Mouse (Mus musculus) intestine, embryonic 14.5 days (tissue): Measurements from ENCODE around the gene Hivep2. TPM values are rescaled to one million over a fixed set of nuclear protein-coding genes. Genes with fewer than 3 reads are reported as not detected.
A peak's percentile ranks its signal among the peaks of the same experiment; 100 is the strongest.

Experiments
- ATAC-seq: fragments of 200-750 bp; cut with Nextera tagmentation; replicated peaks from 2 replicates; pipeline ENCODE4 v1.8.0; 2017; ENCODE audit warnings: low read depth, moderate number of reproducible peaks, moderate TSS enrichment, moderate library complexity; ENCODE audit not compliant: low FRiP score, low TSS enrichment
- DNase-seq: peaks from one replicate; pipeline ENCODE4 v3.0.0-alpha.2; 2018; ENCODE audit warnings: low spot score
- H3K27ac ChIP-seq: fragments of 300-500 bp; sonication (generic); 2 replicates; pipeline ENCODE4 v1.5.1; 2014; ENCODE audit warnings: low read depth, mild to moderate bottlenecking, control low read depth
- H3K27me3 ChIP-seq: fragments of 300-500 bp; sonication (generic); replicated peaks from 2 replicates; pipeline ENCODE4 v1.6.1; 2014; ENCODE audit warnings: low read length, control low read depth; ENCODE audit not compliant: control insufficient read depth, insufficient read depth
- H3K36me3 ChIP-seq: fragments of 300-500 bp; sonication (generic); 2 replicates; pipeline ENCODE4 v1.6.1; 2014; ENCODE audit warnings: low read length, control low read depth; ENCODE audit not compliant: control insufficient read depth, insufficient read depth
- H3K4me1 ChIP-seq: fragments of 300-500 bp; sonication (generic); replicated peaks from 2 replicates; pipeline ENCODE4 v1.6.1; 2014; ENCODE audit warnings: low read length, control low read depth, mixed read lengths; ENCODE audit not compliant: control insufficient read depth, insufficient read depth
- H3K4me2 ChIP-seq: fragments of 300-500 bp; sonication (generic); 2 replicates; pipeline ENCODE4 v1.6.1; 2014; ENCODE audit warnings: low read length
- H3K4me3 ChIP-seq: fragments of 300-500 bp; sonication (generic); 2 replicates; pipeline ENCODE4 v1.5.1; 2014; ENCODE audit warnings: low read depth, low read length, control low read depth, mixed read lengths
- H3K9ac ChIP-seq: fragments of 300-500 bp; sonication (generic); 2 replicates; pipeline ENCODE4 v1.6.1; 2014; ENCODE audit warnings: mild to moderate bottlenecking, low read length
- H3K9me3 ChIP-seq: fragments of 300-500 bp; sonication (generic); 2 replicates; pipeline ENCODE4 v1.6.1; 2016; ENCODE audit warnings: low read length, control low read depth; ENCODE audit not compliant: control insufficient read depth
- WGBS: fragments of 180-500 bp; shearing (Covaris S2); extraction: QIAGEN DNeasy Blood & Tissue Kit; methylation state at CpG from one replicate; pipeline ENCODE4 v1.1.7; 2014; 5-methylcytosine and 5-hydroxymethylcytosine counted together
- polyA plus RNA-seq: library from polyadenylated mRNA; unstranded; fragments of >200 nt; fragmentation: Nextera tagmentation; extraction: Ambion mirVana; gene quantifications from 2 replicates; pipeline ENCODE4 v1.2.1, GENCODE M21; 2014

The Hivep2 gene
- polyA plus RNA-seq, 1 experiment from 2014 or later: 7.1 TPM

DNA sequence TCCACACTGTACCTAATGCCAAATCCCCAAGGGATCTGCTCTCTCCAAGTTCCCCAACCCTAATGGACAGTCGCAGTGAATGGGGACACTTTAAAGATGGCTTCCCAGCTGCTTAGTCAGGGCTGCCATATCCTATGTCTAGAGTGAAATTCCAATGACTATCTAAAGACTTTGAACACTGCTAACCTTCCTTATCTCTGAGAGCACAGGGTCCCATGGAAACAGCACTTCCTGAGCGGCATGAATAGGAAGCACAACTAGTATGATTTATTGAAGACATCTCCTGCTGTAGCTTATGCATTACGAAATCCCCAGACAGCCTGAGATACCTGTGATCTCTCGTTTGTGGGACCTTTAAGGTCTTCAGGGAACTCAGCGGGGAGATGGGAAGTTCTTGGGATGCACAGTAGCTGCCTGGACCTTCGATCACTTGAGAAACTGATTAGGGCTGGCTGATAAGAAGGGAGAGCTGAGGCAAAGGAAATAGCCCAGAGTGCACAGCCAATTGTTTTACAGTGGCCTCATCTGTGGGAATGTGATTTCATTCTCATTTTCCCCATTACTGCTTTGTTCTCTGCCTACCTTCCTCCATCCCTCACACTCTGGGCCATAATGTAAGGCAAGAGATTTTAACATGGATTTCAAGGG is 202.4 kb downstream of the Hivep2 start:
- ATAC-seq: no peak
- Histone ChIP-seq H3K27me3 (no peaks in the 10 kb centered on the region), H3K9me3 (no peaks in the 10 kb centered on the region), H3K9ac (no peak overlapping the region), H3K4me3 (no peak overlapping the region), H3K4me1 (no peaks in the 10 kb centered on the region), H3K36me3 (no peaks in the 10 kb centered on the region), H3K27ac (no peak overlapping the region), H3K4me2 (no peak overlapping the region)
- DNase-seq: no peak
- WGBS: 53% methylated on average over 6 of the region's 6 CpGs

DNA sequence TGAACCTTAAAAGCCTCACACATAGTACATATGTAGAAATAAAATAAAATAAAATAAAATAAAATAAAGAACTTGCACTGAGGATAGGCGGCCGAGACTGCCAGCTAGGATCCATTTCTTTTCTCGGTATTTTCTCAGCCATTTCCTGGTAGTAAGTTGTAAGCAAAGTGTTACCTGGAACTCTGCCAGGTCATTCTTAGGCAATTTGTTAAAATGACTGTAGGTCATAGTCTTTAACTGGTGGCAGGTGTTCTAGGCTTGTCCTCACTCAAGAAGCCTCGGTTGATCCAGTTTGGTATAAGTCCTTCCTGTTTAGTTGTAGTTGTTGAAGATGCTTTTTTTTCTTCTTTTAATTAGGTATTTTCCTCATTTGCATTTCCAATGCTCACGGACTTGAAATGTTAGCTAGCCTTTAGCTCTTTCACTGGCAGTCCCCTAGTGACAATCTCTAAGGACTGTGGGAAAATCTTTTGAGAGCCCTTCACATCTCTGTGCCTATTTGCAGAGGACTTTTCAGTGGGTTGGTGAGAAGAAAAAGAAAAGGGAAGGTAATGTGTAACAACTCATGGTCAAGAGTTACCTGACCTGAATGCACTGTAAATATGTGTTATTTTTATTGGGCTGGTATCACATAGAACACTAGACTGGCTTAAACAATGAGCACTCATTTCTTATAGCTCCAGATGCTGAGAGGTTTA is 203.1 kb downstream of the Hivep2 start:
- no peaks in the 10 kb centered on the region for H3K4me1 ChIP-seq
- no peak overlapping the region for H3K4me2 ChIP-seq
- no peaks in the 10 kb centered on the region for H3K36me3 ChIP-seq
- no peak overlapping the region for H3K27ac ChIP-seq
- H3K27me3 ChIP-seq: no peaks in the 10 kb centered on the region
- 72% methylated on average over 5 of the region's 5 CpGs for WGBS
- H3K9me3 ChIP-seq: no peaks in the 10 kb centered on the region
- ATAC-seq (no peak), DNase-seq (no peak)
- H3K9ac ChIP-seq: no peak overlapping the region
- H3K4me3 ChIP-seq: no peak overlapping the region

DNA sequence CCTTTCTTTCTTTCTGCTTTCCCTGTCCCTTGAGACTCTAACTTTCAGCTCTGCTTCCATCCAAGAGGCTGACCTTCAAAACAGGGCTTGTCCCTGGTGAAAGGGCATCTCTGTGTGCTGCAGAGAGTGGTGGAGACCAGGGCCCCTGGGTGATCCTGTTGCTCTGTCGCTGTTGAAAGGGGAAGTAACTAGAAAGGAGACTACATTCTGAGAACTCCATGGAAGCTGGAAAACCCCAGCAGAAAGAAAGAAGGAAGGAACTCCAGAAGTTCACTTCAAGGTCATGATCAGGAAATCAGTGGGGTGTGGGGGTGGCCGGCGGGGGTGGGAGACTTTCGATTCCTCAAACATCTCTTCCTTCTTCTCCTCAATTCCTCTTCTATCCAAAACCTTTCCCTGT is 208.2 kb downstream of the Hivep2 start:
- no peaks in the 10 kb centered on the region for H3K4me1 ChIP-seq
- H3K9me3 ChIP-seq: no peaks in the 10 kb centered on the region
- no peak overlapping the region for H3K27ac ChIP-seq
- no peak overlapping the region for H3K9ac ChIP-seq
- no peaks in the 10 kb centered on the region for H3K36me3 ChIP-seq
- no peaks in the 10 kb centered on the region for H3K27me3 ChIP-seq
- H3K4me2 ChIP-seq: no peak overlapping the region
- WGBS: 70% methylated on average over 4 of the region's 4 CpGs
- peak; percentile 45 for DNase-seq
- ATAC-seq: no peak
- H3K4me3 ChIP-seq: no peak overlapping the region

DNA sequence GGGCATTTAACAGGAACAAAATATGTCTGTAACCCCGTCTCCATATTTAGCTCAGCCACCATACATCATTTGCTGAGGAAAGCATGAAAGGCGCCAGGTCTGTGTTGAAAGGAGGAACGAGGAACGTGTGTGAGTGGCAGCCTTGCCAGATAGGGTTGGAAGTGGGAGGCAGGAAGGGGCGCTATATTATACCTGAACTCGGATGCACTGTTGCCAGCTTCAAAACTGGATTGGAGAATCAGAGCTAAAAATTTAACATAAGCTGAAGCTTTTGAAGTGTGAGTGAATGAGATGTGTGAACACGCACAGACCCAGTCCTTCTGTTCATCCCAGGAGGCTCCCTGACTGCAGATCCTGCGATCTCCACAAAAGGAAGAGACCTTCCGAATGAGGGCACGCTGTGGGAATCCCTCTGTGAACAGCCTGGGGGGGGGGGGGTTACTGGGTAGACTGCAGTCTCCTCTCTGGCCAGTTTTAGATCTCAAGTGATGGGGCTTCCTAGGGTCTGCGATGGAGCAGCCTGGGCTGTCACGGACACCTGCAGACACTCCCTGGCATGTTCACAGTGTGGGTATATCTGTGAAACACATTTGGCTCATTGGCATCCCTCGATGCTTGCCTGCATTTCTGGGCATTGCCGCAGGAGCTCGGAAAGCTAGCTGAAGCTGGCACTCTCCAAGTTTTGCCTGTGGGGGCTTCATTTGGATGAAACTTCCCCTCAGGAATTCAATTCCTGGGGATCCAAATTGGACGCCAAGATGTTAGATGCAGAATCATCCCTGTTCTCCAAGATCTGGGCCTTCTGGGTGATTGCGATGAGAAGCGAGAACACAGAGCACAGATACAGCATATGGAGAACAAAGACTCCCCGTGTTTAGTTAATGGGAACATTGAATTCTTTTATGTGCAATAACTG is 213.8 kb downstream of the Hivep2 start:
- no peak overlapping the region for H3K4me2 ChIP-seq
- no peaks in the 10 kb centered on the region for H3K9me3 ChIP-seq
- no peak overlapping the region for H3K9ac ChIP-seq
- DNase-seq (peak; percentile 38), ATAC-seq (no peak)
- no peaks in the 10 kb centered on the region for H3K27me3 ChIP-seq
- no peaks in the 10 kb centered on the region for H3K36me3 ChIP-seq
- no peak overlapping the region for H3K4me3 ChIP-seq
- H3K27ac ChIP-seq: no peak overlapping the region
- WGBS: 78% methylated on average over 19 of the region's 19 CpGs
- no peaks in the 10 kb centered on the region for H3K4me1 ChIP-seq

DNA sequence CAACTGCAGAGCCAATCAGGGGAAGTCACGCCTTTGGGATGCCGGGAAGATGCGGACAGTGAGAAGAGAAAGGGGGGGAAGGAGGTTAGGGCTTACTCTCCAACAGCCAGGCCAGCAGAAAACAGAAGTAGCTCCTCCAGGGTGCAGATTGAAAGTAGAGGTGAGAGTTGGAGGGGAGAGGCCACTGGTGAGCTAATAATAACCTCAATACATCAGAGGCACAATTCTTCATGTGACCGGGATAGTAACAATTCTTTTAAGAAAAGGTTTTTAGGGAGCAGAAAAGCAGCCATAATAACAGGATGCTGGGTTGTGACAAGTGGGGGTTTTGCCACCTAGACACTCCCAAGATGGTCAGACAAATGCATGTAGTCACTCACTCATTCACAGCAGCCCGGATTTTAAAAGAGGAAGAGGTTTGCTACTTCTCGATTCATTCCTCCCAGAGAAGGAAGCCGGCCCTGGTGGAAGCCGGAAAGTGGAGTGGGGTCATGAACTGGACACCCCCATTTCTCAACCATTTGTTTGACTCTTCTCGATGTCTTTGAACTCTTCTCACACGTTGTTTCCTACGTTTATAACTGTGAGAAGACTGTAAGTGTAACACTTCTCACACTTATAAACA is 220.6 kb downstream of the Hivep2 start:
- H3K4me1 ChIP-seq: no peaks in the 10 kb centered on the region
- no peak overlapping the region for H3K4me2 ChIP-seq
- no peak overlapping the region for H3K9ac ChIP-seq
- H3K4me3 ChIP-seq: no peak overlapping the region
- no peak for ATAC-seq
- WGBS: 48% methylated on average over 11 of the region's 11 CpGs
- no peaks in the 10 kb centered on the region for H3K27me3 ChIP-seq
- no peaks in the 10 kb centered on the region for H3K9me3 ChIP-seq
- no peaks in the 10 kb centered on the region for H3K36me3 ChIP-seq
- no peak for DNase-seq
- H3K27ac ChIP-seq: no peak overlapping the region

DNA sequence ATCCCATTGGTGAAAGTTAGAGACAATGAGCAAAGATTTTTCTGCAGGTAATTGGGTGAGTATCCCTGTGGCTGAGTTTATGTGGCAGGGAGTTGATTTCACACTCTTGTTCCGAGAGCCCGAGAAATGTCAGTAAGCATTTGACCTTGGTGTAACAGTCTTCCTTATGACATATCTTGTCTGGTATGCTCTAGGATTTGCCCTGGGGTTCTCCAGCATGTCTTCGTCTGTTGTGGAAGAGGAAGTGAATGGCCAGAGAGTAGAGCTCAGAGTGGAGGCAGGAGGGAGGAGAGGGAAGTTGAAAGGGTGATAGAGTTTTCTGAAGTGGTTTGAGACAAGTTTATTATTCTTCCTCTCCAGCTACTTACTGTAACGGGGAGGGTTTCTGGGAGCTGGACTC is 223.2 kb downstream of the Hivep2 start:
- DNase-seq: peak; percentile 23
- 38% methylated on average over 4 of the region's 4 CpGs for WGBS
- no peaks in the 10 kb centered on the region for H3K9me3 ChIP-seq
- H3K4me2 ChIP-seq: no peak overlapping the region
- no peaks in the 10 kb centered on the region for H3K36me3 ChIP-seq
- H3K4me1 ChIP-seq: no peaks in the 10 kb centered on the region
- H3K9ac ChIP-seq: no peak overlapping the region
- no peak for ATAC-seq
- no peak overlapping the region for H3K27ac ChIP-seq
- H3K27me3 ChIP-seq: no peaks in the 10 kb centered on the region
- H3K4me3 ChIP-seq: no peak overlapping the region

DNA sequence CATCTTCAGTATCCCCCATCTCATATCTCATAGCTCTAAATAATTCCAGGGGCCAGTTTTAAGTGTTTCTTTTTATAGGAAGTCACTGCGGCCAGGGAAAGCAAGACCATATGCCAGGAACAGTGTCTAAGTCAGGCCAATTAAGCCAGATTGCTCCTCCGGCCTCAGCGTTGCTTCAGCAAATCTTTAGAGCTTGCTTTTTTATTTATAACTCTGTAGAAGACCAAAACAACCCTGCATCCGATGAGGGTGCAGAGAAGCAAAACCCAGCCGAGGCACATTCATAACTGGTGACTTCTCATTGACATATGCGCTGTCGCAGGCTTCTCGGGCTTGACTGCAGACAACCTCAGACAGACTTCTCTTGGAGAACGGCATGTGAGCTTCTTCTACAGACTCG is 225.3 kb downstream of the Hivep2 start:
- 72% methylated on average over 10 of the region's 10 CpGs for WGBS
- no peaks in the 10 kb centered on the region for H3K4me1 ChIP-seq
- H3K9me3 ChIP-seq: no peaks in the 10 kb centered on the region
- H3K4me3 ChIP-seq: no peak overlapping the region
- H3K4me2 ChIP-seq: no peak overlapping the region
- DNase-seq: peak; percentile 45
- H3K9ac ChIP-seq: no peak overlapping the region
- no peaks in the 10 kb centered on the region for H3K27me3 ChIP-seq
- H3K36me3 ChIP-seq: no peaks in the 10 kb centered on the region
- H3K27ac ChIP-seq: no peak overlapping the region
- no peak for ATAC-seq

DNA sequence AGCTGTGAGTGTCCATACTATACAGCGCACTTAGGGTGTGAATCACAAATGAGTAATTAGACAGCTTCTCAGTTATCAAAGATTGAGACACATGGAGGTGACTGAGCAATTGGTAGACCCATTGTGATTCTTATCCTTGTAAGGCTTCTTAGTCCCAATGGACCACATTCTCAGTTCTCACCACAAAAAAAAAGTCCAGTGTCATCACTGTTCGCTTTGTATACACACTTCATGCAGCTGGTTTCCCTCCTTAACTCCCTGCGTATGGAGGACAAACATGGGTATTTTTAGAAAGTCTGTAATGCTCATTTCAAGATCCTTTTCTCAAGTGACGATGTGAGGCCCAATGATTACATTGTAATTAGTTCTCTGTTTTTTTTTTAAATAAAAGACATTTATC is 226.3 kb downstream of the Hivep2 start:
- DNase-seq: no peak
- Histone ChIP-seq H3K9ac (no peak overlapping the region), H3K36me3 (no peaks in the 10 kb centered on the region), H3K27ac (no peak overlapping the region), H3K4me2 (no peak overlapping the region), H3K4me3 (no peak overlapping the region), H3K9me3 (no peaks in the 10 kb centered on the region), H3K4me1 (no peaks in the 10 kb centered on the region), H3K27me3 (no peaks in the 10 kb centered on the region)
- no peak for ATAC-seq
- WGBS: 62% methylated on average over 4 of the region's 4 CpGs
